Mouse (Mus musculus): Measurements from ENCODE around the gene Arhgap18. TPM values are rescaled to one million over a fixed set of nuclear protein-coding genes. Genes with fewer than 3 reads are reported as not detected.

The Arhgap18 gene
- total and polyA plus RNA-seq, 2 experiments from 2014 or later: 5.3 to 8.3 TPM

DNA sequence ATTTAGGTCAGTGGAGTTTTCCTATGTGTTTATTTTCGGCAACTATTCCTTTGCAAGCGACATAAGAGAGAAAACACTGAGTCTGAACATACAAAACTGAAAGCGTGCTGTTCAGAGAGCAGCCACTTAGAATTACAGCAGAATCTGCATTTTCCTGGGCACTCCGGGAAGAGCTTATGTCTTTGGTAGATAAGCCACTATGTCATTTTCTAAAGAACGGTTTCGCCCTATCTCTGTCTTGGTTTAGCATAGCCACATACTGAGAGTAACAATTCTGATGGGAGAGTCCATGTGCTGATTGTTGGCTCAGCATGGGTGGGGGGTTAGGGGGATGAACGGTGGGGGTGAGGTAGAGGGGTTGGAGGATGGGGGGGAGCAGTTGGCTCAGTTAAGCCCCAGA lies 197.2 kb downstream of the Arhgap18 start:
- Histone ChIP-seq H3K36me3 (ENCODE audit: insufficient read depth, low read length) (no peaks in the 10 kb centered on the region), H3K4me1 (ENCODE audit: insufficient read depth, low read length) (no peaks in the 10 kb centered on the region), H3K4me2 (ENCODE audit: low read depth, low read length) (no peak overlapping the region), H3K9ac (replicated peaks; ENCODE audit: low read length) (no peak overlapping the region), H3K9me3 (ENCODE audit: low read length) (no peaks in the 10 kb centered on the region), H3K27me3 (ENCODE audit: insufficient read depth, low read length) (no peaks in the 10 kb centered on the region), H3K27ac (no peak overlapping the region), H3K4me3 (ENCODE audit: low read length) (no peak overlapping the region)
- ATAC-seq (no peak), DNase-seq (ENCODE audit: low spot score) (no peak)
- WGBS: 86% methylated on average over 7 of the region's 7 CpGs
- no peak for TF ChIP-seq CTCF (IDR thresholded peaks at IDR 0.05; ENCODE audit: low read depth)

DNA sequence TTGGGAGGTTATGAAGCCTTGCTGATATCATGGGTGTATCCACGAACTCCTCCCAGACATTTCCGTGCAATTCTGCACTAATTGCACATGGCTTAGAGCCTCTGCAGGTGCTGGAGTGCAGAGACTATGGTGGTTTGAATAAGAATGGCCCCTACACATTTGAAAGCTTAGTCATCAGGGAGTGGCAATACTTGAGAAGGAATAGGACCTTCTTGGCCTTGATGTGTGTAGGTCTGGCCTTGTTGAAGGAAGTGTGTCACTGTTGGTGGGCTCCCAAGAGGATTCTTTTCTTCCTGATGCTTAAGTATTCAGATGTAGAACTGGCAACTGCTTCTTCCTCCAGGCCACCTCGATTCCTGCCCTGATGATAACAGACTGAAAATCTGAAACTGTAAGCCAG lies 205.3 kb downstream of the Arhgap18 start:
- no peak for TF ChIP-seq CTCF (IDR thresholded peaks at IDR 0.05; ENCODE audit: low read depth)
- H3K36me3 ChIP-seq (ENCODE audit: insufficient read depth, low read length): no peaks in the 10 kb centered on the region
- 80% methylated on average over 3 of the region's 3 CpGs for WGBS

More for the DNA sequence above, 205.3 kb downstream of the Arhgap18 start:
- Histone ChIP-seq H3K4me1 (ENCODE audit: insufficient read depth, low read length) (no peaks in the 10 kb centered on the region), H3K4me2 (ENCODE audit: low read depth, low read length) (no peak overlapping the region), H3K9me3 (ENCODE audit: low read length) (no peaks in the 10 kb centered on the region), H3K4me3 (ENCODE audit: low read length) (no peak overlapping the region), H3K27ac (no peak overlapping the region), H3K9ac (replicated peaks; ENCODE audit: low read length) (no peak overlapping the region), H3K27me3 (ENCODE audit: insufficient read depth, low read length) (no peaks in the 10 kb centered on the region)
- ATAC-seq (no peak), DNase-seq (ENCODE audit: low spot score) (no peak)

Data from hindbrain, postnatal 0 days (tissue).